Mouse (Mus musculus) adrenal gland, adult (tissue): ENCODE measurements around the gene Hoxb13.

Experiments used
- DNase-seq, 2 experiments: peaks; one replicate each; pipeline ENCODE4 v3.0.0; 2022 to 2023; ENCODE audit warnings: low spot score in 1 of 2; ENCODE audit not compliant: inconsistent age in 2 of 2

The Hoxb13 gene

DNA sequence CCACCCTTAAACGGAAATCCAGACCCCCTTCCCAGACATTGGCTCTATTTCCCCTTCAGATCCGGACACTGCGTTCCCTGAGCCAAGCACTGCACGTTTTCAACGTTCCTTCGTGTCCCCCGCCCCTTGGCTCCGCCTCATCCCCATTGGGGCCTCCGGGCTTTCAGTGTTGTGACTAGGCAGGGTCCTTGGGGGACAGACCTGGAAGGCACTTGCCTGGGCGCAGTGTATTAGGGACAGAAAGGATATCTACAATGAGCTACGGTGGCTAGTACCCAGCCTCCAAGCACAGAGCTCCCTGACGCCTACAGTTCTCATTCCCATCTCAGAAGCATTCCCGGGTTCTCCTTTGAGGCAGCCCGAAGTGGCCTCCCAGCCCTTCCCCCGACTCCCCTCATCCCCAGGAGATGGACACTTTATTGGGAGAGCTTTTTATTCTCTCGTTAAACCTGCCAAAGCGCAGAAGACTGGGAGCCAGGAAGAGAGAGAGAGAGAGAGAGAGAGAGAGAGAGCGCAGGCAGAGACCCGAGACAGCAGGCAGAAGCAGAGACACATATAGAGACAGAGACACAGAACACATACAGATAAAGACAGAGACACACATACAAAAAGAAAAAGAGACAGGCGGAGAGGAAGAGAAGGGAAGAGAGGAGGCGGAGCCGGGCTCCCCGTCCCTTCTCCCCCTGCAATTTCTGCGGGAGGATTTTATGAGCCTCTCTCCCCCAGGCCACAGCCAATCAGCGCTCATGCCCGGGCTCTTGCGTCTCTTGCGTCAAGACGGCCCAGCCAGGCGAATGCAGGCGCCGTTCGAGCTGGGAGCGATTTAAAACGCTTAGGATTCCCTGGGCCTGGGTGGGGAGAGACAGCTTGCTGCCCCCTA is at the start of gene Hoxb13:
TSS of gene Hoxb13 (plus strand) at position 796 of the 880 bp plus-strand sequence.
- peak; percentile 27 to 71 for DNase-seq

DNA sequence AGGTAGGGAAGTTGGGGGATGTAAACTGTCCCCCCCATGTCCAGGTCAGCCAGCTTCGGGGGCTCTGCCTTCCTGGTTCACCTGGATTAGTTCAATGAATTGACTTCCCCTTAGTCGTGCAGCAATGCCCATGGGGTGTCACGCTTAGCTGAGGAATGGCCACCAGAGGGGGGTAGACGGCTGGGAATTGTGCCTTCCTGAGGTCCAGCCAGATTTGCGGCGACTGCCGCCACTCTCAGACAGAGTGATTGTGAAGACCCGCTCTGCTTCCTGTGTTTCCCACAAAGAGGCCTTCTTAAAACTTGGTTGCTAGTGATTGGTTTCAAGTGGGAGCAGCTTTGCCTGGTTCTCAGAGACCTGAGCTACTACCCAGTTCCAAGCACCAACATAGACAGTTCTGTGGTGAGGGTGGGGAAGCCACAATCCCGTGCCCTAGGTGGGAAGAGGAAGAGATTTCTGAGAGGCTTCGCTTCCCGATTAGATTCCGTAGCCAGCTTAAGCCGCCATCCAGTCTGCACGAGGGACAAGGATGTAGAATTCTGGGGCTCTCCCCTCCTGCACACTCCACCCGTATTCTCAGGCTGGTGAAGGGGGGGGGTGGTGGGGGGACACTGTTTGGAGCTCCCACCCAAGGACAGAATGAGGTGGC is 48.4 kb upstream of the Hoxb13 start:
- DNase-seq = peak; percentile 80 to 93

DNA sequence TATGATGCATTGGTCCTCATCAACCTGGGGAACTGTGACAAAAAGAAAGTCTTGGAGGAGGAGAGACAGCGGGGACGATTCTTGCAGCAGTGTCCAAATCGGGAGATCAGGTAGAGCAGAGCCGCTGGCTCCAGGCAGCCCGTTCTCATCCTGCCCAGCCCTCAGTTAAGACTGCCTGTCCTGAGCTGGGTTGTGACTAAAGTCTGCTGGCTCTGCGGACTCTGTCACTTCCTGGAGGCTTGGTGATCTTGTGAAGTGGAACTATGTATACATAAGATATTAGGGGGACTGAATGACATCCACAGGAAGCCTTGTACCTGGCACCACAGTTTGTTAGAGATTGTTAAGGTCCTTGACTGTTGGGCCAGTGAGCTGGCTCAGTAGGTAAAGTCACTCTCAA is 46.6 kb upstream of the Hoxb13 start:
- no peak for DNase-seq

DNA sequence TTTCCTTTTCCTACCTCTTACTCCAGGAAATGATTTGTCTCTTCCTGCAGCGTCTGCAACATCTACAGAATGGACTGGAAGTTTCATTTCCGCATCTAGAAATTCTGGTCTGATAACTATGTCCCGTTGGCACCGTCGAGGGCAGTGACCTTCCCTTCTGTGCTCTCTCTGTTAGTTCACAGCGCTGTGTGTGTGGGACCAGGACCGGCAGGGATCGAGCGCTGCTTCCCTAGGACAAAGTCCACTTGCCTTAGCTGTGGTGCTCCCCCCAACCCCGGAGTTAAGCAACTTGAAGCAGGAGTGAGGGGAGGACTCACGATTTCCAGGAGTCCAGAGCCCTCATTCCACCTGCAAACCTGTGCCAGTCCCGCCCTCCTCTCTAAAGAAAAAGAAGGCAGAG is 29.3 kb upstream of the Hoxb13 start:
- DNase-seq = no peak

DNA sequence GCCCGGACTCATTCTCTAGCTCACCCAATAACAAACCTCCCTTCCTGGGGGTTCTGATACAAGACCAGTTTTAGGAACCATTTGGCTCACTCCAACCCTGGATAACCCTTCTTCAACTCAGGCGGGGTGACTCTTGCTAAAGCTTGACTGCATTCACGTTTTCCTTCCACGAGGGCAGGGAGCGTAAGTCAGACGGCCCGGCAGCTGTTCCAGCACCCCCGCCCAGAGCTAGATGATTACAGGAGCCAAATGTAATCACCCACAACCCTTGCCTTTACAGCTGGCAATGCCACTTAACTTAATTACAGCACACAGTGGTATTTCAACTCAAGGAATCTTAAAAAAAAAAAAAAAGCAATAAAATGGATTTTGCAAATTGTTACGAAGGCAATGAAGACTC is 26.0 kb upstream of the Hoxb13 start:
- DNase-seq = no peak

DNA sequence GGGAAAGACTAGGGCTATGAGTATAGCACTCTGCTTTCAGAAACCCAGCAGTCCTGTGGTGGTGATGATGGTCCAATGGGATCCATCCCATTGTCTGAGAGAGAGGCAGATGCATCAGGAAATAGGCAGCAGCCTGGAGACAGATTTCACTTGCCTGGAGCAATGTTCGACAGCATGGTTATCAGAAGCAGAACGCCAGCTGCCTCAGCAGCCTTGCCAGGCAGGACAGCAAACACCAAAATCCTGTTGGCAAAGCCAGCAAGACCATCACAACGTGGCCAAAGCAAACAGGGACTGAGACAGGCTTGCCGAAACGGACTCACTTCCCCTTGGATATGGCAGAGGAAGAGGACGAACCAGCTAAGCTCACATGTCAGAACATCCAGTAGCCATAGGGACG is 25.1 kb upstream of the Hoxb13 start:
- no peak for DNase-seq

DNA sequence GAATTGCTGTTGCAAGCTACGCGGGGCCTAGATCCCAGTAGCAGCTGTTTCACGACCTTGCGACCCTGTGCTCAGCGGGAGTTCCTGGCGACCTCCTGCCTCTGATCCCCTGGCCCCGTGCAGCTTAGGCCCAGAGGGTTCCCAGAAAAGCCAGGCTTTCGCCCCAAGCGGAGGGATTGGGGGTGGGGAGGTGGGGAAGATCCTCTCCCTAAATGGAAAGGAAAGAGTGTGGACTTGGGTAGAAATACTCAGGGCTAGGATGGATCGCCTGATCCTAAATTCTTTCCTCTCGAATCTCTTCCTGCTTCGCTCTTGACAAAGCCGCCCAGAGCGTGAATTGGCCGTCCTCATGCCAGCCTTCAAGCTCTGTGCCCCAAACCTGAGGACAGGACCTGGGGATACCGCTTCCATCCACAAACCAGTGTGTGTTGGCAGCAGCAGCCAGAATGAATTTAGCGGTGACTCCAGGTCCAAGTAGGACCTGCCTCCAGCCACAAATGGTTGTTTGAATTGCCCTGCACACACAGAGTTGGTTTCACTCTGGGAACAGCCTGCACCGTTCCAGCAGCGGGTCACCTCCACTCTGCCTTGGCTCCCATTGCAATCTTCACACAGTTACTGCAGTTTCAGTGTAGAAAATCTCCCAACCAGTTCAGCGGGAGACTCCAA is 23.3 kb upstream of the Hoxb13 start:
- no peak for DNase-seq

DNA sequence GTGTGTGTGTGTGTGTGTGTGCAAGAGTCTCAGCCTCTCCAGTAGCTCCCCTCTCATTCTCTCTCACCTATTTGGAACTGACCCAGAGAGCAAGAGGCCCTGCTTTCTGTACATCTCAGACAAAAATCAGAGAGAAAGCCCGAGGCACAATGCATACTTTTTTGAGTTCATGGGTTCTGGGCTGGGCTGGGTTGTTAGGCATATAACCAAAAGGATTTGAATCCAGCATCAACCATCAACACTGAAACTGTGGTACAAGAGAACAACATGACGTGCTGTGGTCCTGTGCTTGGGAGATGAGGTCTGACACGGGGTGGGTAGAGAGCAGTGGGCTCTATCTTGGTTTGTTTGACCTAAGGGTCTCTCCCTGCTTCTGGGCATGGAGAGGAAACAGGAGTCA is 22.5 kb upstream of the Hoxb13 start:
- no peak for DNase-seq

DNA sequence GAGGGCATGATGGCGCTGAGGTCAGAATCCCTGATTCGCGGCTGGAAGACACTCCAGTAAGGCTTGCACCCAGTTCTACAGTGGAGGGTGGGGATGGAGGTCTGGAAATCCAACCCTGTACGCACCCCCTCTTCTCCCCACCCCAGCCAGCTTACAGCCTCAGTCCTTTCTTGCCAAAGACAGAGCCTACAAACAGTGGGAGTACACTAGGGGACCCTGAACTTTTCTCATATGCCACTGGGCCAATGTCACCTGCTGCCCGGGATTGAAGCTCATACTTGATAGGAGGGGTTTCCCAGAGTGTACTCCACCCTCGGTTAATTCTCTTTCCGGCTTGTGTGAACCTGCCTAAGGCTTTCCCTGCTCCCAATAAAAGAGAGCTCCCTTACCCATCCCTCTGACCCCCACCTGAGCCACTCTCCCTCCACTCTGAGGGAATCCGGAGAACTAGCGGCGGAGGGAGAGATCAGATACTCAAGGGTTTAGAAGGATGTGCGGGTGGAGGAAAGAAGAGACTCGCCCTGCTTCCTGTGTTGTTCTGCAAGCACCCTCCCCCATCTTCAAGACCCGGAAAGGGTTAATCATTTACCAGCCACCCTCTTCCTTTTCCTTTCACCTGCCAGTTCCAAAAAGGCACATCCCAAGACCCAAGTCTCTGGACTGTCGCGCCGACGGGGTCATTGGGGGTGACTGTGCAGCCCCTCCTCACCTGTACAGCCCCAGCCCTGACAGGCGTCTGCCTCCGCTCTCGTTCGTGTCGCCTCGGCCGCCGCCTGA is 21.4 kb upstream of the Hoxb13 start:
- no peak for DNase-seq

DNA sequence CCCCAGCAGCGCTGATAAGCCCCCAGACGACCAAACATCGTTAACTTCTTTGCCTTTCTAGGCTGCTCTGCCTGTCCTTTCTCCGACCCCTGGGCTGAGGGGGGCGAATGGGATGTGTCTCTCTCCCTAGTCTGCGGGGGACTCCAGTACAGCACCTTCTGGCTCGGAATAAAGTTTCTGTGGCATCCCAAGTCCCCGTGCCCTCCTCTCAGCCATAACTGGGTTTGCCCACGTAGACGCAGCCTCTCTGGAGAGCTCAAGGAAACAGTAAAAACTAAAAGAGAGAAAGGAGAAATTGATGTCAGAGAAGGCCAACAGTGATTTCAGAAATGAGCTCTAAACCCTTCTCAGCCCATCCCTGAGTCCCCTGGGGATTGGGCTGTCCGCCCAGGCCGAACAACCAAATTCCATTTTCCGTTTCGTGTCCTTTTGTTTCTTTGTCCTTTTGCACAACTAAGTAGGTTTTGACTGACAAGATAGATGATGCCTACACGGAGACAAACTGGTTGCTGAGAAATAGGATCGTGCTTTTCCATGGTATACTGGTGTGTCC is 20.8 kb upstream of the Hoxb13 start:
- DNase-seq = no peak

DNA sequence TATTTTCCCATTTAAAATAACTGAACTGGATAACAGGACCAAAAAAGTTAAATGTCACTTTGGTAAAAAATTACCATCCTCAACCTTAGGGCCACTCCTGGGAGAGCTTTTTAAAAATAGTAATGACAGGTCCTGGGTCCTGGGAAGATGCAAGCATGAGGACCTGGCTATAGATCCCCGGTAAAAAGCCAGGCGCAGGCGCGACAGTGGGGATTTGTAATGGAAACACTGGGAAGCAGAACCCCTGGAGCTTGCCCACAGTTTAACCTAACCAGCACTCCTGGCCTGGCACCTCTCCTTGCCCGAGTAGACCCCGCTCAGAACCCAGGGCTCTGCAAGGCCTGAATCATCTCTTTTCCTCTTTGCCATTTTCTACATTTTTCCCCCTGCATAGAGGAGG is 19.2 kb upstream of the Hoxb13 start:
- no peak for DNase-seq

DNA sequence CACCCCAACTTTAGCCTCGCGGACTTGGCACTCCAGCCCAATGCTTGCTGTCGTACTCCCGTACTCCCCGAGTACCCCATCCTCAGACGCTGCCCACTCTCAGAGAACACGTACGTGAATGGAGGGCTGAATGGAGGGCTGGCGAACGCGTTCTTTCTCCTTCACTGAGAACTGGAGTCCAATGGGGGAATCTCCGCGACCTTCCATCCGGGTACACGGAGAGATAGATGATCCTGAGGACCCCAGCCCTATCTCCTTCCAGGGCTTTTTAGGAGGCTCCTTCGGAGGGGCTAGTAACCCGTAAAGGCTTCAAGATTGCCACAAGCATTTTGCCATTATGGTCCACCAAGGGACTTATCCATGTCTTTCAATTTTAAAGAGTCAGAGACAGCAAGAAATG is 18.6 kb upstream of the Hoxb13 start:
- DNase-seq = no peak

DNA sequence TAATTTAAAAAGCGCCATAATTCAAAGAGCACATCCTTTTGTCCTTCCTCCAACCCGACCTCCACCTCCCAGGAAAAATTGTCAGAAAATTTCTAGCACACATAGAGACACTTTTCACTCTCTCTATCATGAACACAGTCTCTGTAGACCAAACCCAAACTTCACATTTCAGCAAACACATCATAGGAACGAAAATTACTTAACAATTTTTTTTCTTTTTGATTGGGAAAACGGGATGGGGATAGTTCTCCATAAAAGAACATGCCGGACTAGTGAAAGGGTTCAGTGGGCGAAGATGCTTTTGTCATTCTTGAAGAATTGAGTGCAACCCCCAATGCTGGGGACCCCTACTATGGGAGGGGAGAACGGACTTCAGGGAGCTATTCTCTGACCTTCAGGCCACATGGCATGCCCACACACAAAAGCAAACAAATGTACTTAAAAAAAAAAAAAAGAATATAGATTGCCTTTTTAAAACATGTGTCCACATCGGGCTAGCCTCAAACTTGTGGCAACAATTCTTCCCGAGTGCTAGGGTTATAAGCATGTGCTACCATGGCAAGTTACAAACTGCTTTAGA is 18.1 kb upstream of the Hoxb13 start:
- DNase-seq = no peak

DNA sequence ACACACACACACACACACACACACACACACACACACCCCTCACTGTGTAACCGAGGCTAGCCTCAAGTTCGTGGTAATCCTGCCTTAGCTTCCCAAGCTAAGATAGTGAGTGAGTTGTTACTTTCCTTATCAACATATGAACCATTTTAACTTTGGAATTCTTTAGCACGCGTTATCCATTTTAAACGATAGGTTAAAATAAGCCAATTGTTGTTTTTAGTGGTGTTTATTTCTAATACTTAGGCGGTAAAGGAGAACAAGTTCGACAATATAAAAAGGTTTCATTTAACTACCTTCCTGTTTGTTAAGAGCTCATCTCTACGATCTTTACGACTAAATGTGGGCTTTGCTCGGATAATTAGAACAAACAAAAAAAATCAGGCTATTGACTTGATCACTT is 17.3 kb upstream of the Hoxb13 start:
- DNase-seq = no peak

DNA sequence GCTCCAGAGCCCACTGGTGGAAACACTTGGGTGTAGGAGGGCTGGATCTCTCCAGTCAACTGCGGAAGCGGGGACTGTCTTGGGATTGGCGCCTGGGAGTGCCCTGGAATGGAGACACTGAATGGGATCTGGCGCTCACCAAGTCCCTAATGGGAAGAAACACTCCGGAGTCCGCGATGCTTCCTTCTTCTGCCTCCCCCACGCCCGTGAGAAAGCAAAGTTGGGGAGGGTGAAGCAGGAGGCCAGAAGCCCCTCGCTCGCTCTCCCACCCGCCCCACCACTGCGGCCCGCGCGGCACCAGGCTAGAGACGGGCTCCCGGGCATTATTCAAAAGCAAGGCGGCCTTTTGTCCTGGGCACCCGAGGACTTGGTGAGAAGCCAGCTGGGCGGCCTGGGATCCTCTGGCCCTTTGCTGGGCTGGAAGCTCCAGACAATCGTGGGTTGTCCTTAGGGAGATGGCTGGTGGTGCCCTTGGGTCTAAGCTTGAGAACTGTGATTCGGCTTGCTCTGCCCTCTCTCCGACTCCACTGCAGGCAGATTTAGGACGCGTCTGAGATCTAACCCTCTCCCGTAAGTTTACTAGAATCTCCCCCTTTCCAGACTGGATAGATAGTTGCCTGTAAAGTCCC is 16.5 kb upstream of the Hoxb13 start:
- DNase-seq = no peak

DNA sequence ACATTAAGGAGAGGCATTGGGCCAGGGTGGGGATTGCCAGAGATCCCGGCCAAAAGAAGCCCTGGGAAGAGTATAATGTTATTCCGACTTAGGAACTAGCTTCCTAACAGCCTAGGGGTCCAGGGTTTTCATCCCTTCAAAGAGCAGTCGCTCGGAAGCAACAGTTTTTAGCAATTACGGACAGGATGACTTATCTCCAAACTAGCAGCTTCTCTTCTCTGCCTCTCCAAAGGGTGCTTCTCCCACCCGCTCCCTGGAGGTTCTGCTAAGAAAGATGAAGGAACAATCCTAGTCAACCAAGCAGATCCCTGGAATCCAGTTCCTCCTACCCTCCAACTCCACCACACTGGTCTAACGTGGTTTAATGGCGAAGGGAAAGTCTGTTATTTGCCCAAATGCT is 15.8 kb upstream of the Hoxb13 start:
- no peak for DNase-seq

DNA sequence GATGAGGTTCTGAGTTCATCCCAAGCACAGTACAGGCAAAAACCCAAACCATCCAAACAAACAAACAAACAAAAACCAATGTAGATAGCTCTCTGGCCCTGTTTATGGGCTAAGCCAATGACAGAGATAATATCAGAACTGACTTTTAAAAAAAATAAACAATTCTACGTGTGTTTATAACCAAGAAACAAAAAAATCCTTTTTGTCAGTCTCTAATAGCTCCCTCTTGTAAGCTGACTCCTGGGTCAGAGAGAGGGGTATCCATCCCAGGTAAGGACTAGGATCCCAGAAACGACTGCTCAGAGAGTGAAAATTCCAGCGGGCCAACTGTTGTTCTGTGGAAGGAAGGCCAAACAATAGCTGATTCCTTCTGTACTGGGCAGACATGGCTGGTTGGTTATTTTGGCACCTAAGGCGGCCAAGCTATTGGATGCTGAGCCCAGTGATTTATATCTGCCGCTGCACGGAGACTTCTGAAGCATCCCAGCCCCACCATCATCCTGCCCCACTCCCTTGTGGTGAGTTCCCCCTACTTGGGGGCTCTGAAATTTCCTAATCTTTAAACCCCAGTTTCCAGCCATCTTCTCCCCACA is 15.1 kb upstream of the Hoxb13 start:
- DNase-seq = no peak

DNA sequence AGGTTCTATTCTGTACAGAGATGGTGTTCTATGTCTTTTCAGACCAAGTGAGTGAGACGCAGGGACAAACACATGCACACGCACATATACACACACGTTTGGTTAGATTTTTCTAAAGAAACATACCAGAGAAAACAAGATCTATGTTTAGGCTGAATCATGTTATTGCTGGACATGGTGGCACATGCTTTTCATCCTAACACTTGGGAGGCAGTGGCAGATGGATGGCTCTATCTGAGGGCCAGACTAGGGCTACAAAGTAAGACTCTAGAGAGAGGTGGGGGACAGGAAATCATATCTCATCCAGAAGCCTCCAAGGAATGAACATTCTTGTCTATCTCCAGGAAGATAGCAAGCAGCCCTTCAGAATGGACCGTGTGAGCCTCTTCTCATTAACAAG is 13.1 kb upstream of the Hoxb13 start:
- DNase-seq = no peak

DNA sequence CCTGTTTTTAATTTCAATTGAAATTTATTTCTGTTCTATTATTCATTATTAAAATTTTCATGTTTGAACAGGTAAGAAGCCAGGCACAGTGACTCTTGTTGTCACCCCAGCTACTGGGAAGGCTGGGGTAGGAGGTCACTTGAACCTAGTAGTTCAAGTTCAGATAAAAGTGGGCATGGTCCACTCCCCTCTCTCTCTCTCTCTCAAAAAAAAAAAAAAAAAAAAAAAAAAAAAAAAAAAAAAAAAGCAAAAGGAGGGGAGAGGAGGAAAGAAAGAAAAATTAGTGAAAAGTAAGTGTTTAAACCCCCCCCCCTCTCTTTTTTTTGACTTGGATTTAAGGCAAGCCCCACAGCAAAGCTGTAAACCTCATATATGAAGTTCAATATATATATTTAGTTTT is 9.9 kb upstream of the Hoxb13 start:
- DNase-seq = no peak

DNA sequence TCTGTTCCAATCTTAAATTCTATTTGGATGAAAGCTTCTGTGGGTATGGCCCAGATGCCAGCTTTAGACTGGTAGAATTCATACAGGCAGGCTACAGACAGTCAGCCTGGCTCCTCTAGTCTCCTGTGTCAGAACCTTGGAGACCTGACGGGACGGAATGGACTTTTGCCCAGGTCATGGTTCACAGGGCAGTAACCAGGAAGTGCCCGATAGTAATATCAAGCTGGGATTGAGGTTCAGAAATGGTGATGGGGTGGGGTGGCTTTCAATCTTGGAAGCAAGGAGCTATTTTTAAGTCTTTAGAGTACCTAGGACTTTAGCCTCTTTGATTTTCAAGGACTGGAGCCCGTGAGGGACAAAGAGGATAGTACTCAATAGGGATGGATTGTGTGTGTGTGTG is 6.8 kb upstream of the Hoxb13 start:
- no peak for DNase-seq
